16 mouse cellular contexts compared by ENCODE assay signal in genomic region chr4:138031828-138032227, GRCm38 (mm10). TPM values are rescaled to one million over a fixed set of nuclear protein-coding genes. Genes with fewer than 3 reads are reported as not detected.
DNase-seq lines count a peak whose midpoint lies in the region; ATAC-seq and TF ChIP-seq lines count a peak whose summit lies in the region.
"Had no signal": no experiment of that assay in that cellular context is flagged by ENCODE, and none has a peak within 500 bp of the region (broad histone marks: within the 10 kb centered on the region; RNA-seq: fewer than 3 reads in every experiment).

No protein-coding gene starts in this region.

- H3K27ac ChIP-seq in limb, embryonic 13.5 days: 0 out of 2 replicates have a peak overlapping the region, but pooled peaks have one; percentile 1
- H3K27ac ChIP-seq in limb, embryonic 10.5 days: no peak overlapping the region
- 0 out of 2 replicates have a peak overlapping the region, but pooled peaks have one; percentile 26 for H3K27ac ChIP-seq in lung, postnatal 0 days (ENCODE audit: low read length)
- no peak overlapping the region for H3K27ac ChIP-seq in intestine, embryonic 16.5 days (ENCODE audit: low read length)
- H3K27ac ChIP-seq: embryonic facial prominence, embryonic 13.5 days; forebrain, embryonic 13.5 days; hindbrain, embryonic 10.5 days; hindbrain, embryonic 14.5 days had no signal

- no peak overlapping the region for H3K4me2 ChIP-seq in limb, embryonic 13.5 days (replicated peaks)
- H3K4me2 ChIP-seq in lung, postnatal 0 days (replicated peaks; ENCODE audit: low read depth, low read length): no peak overlapping the region
- H3K4me2 ChIP-seq in intestine, embryonic 16.5 days (ENCODE audit: low read depth, low read length): no peak overlapping the region
- H3K4me2 ChIP-seq: embryonic facial prominence, embryonic 13.5 days; forebrain, embryonic 13.5 days; heart, embryonic 12.5 days; hindbrain, embryonic 14.5 days had no signal

- H3K36me3 ChIP-seq in limb, embryonic 13.5 days: peaks cover 78% of the 10 kb centered on the region
- peaks cover 92% of the 10 kb centered on the region for H3K36me3 ChIP-seq in limb, embryonic 10.5 days
- H3K36me3 ChIP-seq in lung, postnatal 0 days (ENCODE audit: insufficient read depth, low read length): no peaks in the 10 kb centered on the region; the same call in none of the 2 replicates
- peaks cover 2% of the 10 kb centered on the region; the same call in 1 of the 2 replicates for H3K36me3 ChIP-seq in intestine, embryonic 16.5 days (ENCODE audit: control insufficient read depth, insufficient read depth, low read length)

- no peak for ATAC-seq in limb, embryonic 13.5 days (ENCODE audit: low FRiP score, low read depth)
- ATAC-seq in lung, postnatal 0 days: peak; percentile 92
- no peak for ATAC-seq in intestine, embryonic 16.5 days
- ATAC-seq: forebrain, embryonic 13.5 days had no signal

- TF ChIP-seq EP300 in lung, postnatal 0 days (IDR thresholded peaks at IDR 0.05): no peak

- no peaks in the 10 kb centered on the region for H3K27me3 ChIP-seq in limb, embryonic 13.5 days
- no peaks in the 10 kb centered on the region for H3K27me3 ChIP-seq in limb, embryonic 10.5 days (ENCODE audit: low read depth, poor library complexity, severe bottlenecking)
- H3K27me3 ChIP-seq in lung, postnatal 0 days (replicated peaks; ENCODE audit: insufficient read depth, low read length): no peaks in the 10 kb centered on the region
- no peaks in the 10 kb centered on the region for H3K27me3 ChIP-seq in intestine, embryonic 16.5 days (replicated peaks; ENCODE audit: control insufficient read depth, insufficient read depth, low read length)
- H3K27me3 ChIP-seq: embryonic facial prominence, embryonic 13.5 days; forebrain, embryonic 13.5 days; heart, embryonic 12.5 days had no signal

- H3K4me1 ChIP-seq in limb, embryonic 13.5 days: peaks cover 4% of the 10 kb centered on the region
- no peaks in the 10 kb centered on the region; the same call in 1 of the 2 replicates for H3K4me1 ChIP-seq in limb, embryonic 10.5 days
- H3K4me1 ChIP-seq in lung, postnatal 0 days (ENCODE audit: insufficient read depth, low read depth, low read length): no peaks in the 10 kb centered on the region
- no peaks in the 10 kb centered on the region for H3K4me1 ChIP-seq in intestine, embryonic 16.5 days (ENCODE audit: control insufficient read depth, insufficient read depth, low read length)

- WGBS in limb, embryonic 13.5 days: 92% methylated on average over 10 of the region's 10 CpGs
- 97% methylated on average over 10 of the region's 10 CpGs for WGBS in limb, embryonic 10.5 days
- WGBS in lung, postnatal 0 days: 63% methylated on average over 10 of the region's 10 CpGs
- 87% methylated on average over 10 of the region's 10 CpGs for WGBS in intestine, embryonic 16.5 days

- no peak for TF ChIP-seq CTCF in lung, postnatal 0 days (IDR thresholded peaks at IDR 0.05)

- H3K9me3 ChIP-seq in limb, embryonic 13.5 days: no peaks in the 10 kb centered on the region
- no peaks in the 10 kb centered on the region for H3K9me3 ChIP-seq in limb, embryonic 10.5 days (replicated peaks)
- H3K9me3 ChIP-seq in lung, postnatal 0 days (ENCODE audit: low read length): no peaks in the 10 kb centered on the region
- H3K9me3 ChIP-seq in intestine, embryonic 16.5 days (ENCODE audit: control insufficient read depth, low read length): no peaks in the 10 kb centered on the region
- H3K9me3 ChIP-seq: embryonic facial prominence, embryonic 13.5 days; forebrain, embryonic 13.5 days; heart, embryonic 12.5 days; hindbrain, embryonic 10.5 days had no signal

- no peak overlapping the region for H3K9ac ChIP-seq in limb, embryonic 13.5 days
- H3K9ac ChIP-seq in lung, postnatal 0 days (replicated peaks; ENCODE audit: low read depth): no peak overlapping the region
- H3K9ac ChIP-seq in intestine, embryonic 16.5 days (ENCODE audit: low read depth, low read length): no peak overlapping the region
- H3K9ac ChIP-seq: embryonic facial prominence, embryonic 13.5 days; forebrain, embryonic 13.5 days; heart, embryonic 12.5 days; hindbrain, embryonic 14.5 days had no signal

- no peak for DNase-seq in limb, embryonic 10.5 days (ENCODE audit: low spot score)
- DNase-seq in lung, postnatal 0 days (ENCODE audit: low spot score): peak; percentile 62
- peak; percentile 66 for DNase-seq in lung, postnatal 36 days
- DNase-seq in cerebellum, adult 11 months: no peak
- DNase-seq: adrenal gland, adult 8-10 months; cerebellum, adult 11-12 months; cerebellum, adult 9-11 months; cerebellum, postnatal 36 days; gastrocnemius, postnatal 25 days had no signal

- H3K4me3 ChIP-seq in limb, embryonic 13.5 days: no peak overlapping the region
- H3K4me3 ChIP-seq in limb, embryonic 10.5 days: no peak overlapping the region
- H3K4me3 ChIP-seq in lung, postnatal 0 days (ENCODE audit: low read depth, low read length): no peak overlapping the region
- H3K4me3 ChIP-seq in intestine, embryonic 16.5 days (ENCODE audit: low read length): no peak overlapping the region
- H3K4me3 ChIP-seq: embryonic facial prominence, embryonic 13.5 days; forebrain, embryonic 13.5 days; heart, embryonic 12.5 days; hindbrain, embryonic 10.5 days had no signal

RNA-seq across cellular contexts. Expression of gene Eif4g3, which starts 39.0 kb away (rescaled TPM):
- 38.4 and 38.6 TPM in 2 replicates for polyA plus RNA-seq in limb, embryonic 13.5 days (2015; fragmentation: Nextera tagmentation; extraction: Ambion mirVana)
- polyA plus RNA-seq in limb, embryonic 10.5 days (2016; fragmentation: Nextera tagmentation; extraction: Ambion mirVana): 42.7 and 42.9 TPM in 2 replicates
- polyA plus RNA-seq in lung, postnatal 0 days (2015; fragmentation: Nextera tagmentation; extraction: Ambion mirVana): 17.2 and 18.2 TPM in 2 replicates
- polyA plus RNA-seq in intestine, embryonic 16.5 days (2015; fragmentation: Nextera tagmentation; extraction: Ambion mirVana): 16.4 and 18.0 TPM in 2 replicates

Comparison
In these comparisons a context has a peak if more than half of its experiments do, and no peak if none do; other contexts are left out.
1. H3K27ac ChIP-seq: peak in limb, embryonic 13.5 days (single experiment) and lung, postnatal 0 days (single experiment); none in limb, embryonic 10.5 days (single experiment) and intestine, embryonic 16.5 days (single experiment).
2. DNase-seq: peak in lung, postnatal 0 days (single experiment) and lung, postnatal 36 days (single experiment); none in limb, embryonic 10.5 days (single experiment) and cerebellum, adult 11 months (single experiment).